Mouse (Mus musculus) heart, embryonic 15.5 days (tissue): Measurements from ENCODE around the gene Ttc12. TPM values are rescaled to one million over a fixed set of nuclear protein-coding genes. Genes with fewer than 3 reads are reported as not detected.

Experiments used
- polyA plus RNA-seq: library from polyadenylated mRNA; unstranded; fragments of >200 nt; fragmentation: Nextera tagmentation; extraction: Ambion mirVana; gene quantifications from 2 replicates; pipeline ENCODE4 v1.2.1, GENCODE M21; 2015

The Ttc12 gene
- polyA plus RNA-seq, 1 experiment from 2014 or later, result 2.1 TPM

Other genes with a start within 250 kb of the Ttc12 start
- not detected in 2 replicates for gene Gm4894, start 235.7 kb downstream of the Ttc12 start, polyA plus RNA-seq
- 0.05 and 0.08 TPM in 2 replicates for gene Drd2, start 145.6 kb downstream of the Ttc12 start, polyA plus RNA-seq
- not detected in 2 replicates for gene Ankk1, start 59.2 kb downstream of the Ttc12 start, polyA plus RNA-seq